Mouse (Mus musculus): ENCODE measurements around the gene Zfyve21. TPM values are rescaled to one million over a fixed set of nuclear protein-coding genes. Genes with fewer than 3 reads are reported as not detected.

Gene Zfyve21
- 100 to 1,000 TPM in 1 of 2 experiments, 10 to 100 TPM in 1; 84.6 to 101 TPM for total RNA-seq (2021)
- long read RNA-seq, experiment 1, transcript Zfyve21-201 (7 exons, 1,308 nt): major isoform, 78 of 99 reads
- long read RNA-seq, experiment 1, partial matches to known transcripts: 2 of 99 reads
- long read RNA-seq, experiment 1, other reads (novel, unspliced or antisense): 16 of 99 reads
- long read RNA-seq, experiment 2, transcript Zfyve21-207 (8 exons, 794 nt): minor isoform, 15 of 437 reads
- long read RNA-seq, experiment 2, transcript Zfyve21-201 (7 exons, 1,308 nt): major isoform, 358 of 437 reads
- long read RNA-seq, experiment 2, partial matches to known transcripts: 0 of 437 reads
- long read RNA-seq, experiment 2, other reads (novel, unspliced or antisense): 61 of 437 reads

GRCm38 (mm10) chr12:111813766-111814617, at the start of gene Zfyve21, which contains the start of gene Xrcc3:
Gene Zfyve21 (plus strand): TSS chr12:111814170.
Gene Xrcc3 (minus strand): TSS chr12:111813873.
- peak; percentile 86 to 89 for DNase-seq (ENCODE audit: low spot score in 2 of 2)

- no peak for DNase-seq (ENCODE audit: low spot score in 2 of 2)
Observed at GRCm38 (mm10) chr12:111766313-111767236, 47.4 kb upstream of the Zfyve21 start.

GRCm38 (mm10) chr12:111768322-111768928, 45.5 kb upstream of the Zfyve21 start:
- no peak for DNase-seq (ENCODE audit: low spot score in 2 of 2)

- DNase-seq (ENCODE audit: low spot score in 2 of 2): peak in 1 of 2 experiments; percentile 46
Observed at GRCm38 (mm10) chr12:111769306-111769705, 44.7 kb upstream of the Zfyve21 start.

GRCm38 (mm10) chr12:111769816-111770577, 44.0 kb upstream of the Zfyve21 start:
- DNase-seq (ENCODE audit: low spot score in 2 of 2): no peak

DNA sequence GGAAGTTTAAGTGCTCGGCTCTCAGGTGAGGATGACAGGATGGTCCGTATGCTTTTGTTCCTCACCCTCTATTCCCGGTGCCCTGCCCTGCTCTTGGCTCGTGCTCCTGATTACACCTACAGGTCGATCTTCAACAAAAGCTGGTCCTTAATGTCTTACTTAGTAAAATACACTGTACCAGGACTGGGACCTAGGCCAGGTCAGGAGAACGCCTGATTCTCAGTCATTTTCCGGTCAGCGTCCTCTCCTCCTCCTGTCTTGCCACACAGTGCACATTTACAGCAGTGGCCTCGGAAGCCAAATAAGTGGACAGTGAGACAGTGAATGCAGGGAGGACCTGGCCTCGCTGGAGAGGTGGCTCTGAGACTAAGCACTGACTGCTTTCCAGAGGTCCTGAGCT, 43.3 kb upstream of the Zfyve21 start:
- DNase-seq (ENCODE audit: low spot score in 2 of 2): no peak

DNA sequence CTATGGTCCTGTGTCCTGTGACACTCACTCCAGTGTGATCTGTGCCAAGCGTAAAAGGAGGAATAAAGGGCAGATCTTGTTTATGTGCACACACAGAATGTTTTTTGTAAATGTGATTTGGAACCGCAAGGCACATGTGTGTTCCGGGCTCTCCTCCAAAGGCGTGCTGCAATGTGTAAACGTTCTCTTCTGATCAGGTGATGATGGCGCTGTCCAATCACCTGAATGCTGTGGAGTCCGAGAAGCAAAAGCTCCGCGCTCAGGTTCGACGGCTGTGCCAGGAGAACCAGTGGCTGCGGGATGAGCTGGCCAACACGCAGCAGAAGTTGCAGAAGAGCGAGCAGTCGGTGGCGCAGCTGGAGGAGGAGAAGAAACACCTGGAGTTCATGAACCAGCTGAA, 39.8 kb upstream of the Zfyve21 start:
- no peak for DNase-seq (ENCODE audit: low spot score in 2 of 2)

GRCm38 (mm10) chr12:111774845-111775244, 39.1 kb upstream of the Zfyve21 start:
- no peak for DNase-seq (ENCODE audit: low spot score in 2 of 2)

DNA sequence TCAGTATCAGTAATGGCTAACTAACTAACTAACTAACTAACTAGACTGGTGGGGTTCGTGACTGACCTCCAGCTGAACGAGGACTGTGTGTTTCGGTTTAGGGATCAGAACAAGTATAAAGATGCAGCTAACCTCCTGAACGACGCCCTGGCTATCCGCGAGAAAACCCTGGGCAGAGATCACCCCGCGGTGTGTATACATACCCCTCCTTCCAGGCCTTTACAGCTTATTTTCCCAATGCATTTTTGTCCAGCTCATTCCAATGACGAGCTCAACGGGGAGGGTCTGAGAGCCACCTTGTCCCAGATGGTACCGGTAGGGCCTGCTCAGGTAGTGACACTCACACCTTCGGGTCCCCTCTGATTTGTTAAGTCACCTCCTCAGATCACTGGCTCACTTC, 36.1 kb upstream of the Zfyve21 start:
- no peak for DNase-seq (ENCODE audit: low spot score in 2 of 2)

GRCm38 (mm10) chr12:111779544-111779943, 34.4 kb upstream of the Zfyve21 start:
- DNase-seq (ENCODE audit: low spot score in 2 of 2): no peak

DNA sequence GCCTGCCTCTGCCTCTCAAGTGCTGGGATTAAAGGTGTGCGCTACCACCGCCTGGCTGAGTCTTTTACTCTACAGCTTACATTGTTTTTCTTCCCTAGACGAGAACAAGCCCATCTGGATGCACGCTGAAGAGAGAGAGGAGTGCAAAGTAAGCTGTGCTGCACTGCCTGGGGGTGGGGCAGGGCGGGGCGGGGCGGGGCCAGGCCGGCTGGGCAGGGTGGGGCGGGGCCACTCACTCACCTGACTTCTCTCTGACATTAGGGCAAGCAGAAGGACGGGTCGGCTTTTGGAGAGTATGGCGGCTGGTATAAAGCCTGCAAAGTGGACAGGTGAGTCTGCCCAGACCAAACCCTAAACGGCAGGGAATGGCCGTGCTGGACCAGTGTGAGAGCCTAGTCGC, 28.8 kb upstream of the Zfyve21 start:
- DNase-seq (ENCODE audit: low spot score in 2 of 2): no peak

- DNase-seq (ENCODE audit: low spot score in 2 of 2): no peak
Observed at GRCm38 (mm10) chr12:111787015-111787414, 27.0 kb upstream of the Zfyve21 start.

DNA sequence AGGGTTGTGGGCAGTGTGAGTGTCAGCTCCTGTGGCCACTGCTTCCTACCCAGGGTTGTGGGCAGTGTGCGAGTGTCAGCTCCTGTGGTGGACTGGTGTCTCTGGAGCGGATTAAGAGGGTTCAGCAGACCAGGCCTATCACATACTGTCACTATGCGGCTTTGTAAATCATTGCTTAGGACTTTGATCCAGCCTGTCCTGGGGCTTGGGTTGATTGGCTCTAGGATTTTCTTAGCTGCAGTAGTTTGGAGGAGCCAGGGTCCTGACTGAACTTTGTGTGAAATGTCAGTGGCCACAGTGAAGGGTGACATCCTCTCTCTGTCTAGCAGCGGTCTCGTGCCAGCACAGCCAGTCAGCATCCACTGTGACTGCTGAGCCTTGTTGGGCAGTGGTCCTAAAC, 23.9 kb upstream of the Zfyve21 start:
- no peak for DNase-seq (ENCODE audit: low spot score in 2 of 2)

DNA sequence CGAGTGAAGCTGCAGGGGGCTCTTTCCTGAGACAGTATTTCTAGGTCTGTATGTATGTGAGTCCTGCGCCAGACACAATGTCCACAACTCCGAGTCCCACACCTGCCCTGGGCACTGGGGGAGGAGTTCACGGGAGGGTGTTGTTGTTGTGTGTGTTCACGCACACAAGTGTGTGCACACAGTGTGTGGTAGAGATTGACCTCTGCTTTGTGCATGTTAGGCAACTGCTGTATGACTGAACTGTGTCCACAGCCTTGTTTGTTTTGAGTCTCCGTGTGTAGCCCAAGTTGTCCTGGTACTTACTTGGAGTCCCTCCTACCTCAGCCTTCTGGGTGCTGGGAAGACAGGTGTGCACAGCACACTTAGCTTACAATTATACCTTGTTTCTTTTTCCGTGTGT, 23.3 kb upstream of the Zfyve21 start:
- no peak for DNase-seq (ENCODE audit: low spot score in 2 of 2)

GRCm38 (mm10) chr12:111791474-111792104, 22.4 kb upstream of the Zfyve21 start:
- no peak for DNase-seq (ENCODE audit: low spot score in 2 of 2)

GRCm38 (mm10) chr12:111794102-111794501, 19.9 kb upstream of the Zfyve21 start:
- no peak for DNase-seq (ENCODE audit: low spot score in 2 of 2)

DNA sequence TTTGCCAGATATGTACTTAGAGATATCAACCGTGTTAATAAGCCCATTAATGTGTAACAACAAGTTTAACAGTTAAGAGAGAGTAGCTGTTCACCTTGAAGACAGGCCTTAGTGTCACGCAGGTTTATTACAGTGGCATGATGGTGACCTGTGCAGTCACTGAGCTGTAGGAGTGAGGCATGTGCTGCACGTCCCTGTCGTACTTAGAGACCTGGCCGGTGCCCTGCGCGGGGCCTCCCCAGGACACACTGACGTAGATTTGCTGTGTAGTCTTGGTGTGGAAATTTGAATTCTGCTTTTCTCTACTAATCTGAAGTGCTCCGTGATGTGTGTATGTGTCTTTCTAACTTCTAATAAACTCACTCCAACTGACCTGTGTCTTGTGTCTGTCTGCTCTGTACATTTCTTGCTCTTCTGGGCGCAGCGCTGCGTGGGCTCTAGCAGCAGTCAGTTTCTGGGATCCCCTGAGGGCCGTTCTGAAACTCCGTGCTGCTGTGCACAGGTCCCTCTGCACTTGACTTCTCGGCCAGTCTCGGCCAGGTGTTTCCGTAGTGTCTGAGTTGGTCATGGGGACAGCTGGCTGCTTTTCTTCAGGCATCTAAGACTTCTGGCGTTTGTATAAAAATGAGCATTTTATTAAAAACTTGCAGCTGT, 19.3 kb upstream of the Zfyve21 start:
- DNase-seq (ENCODE audit: low spot score in 2 of 2): no peak

- no peak for DNase-seq (ENCODE audit: low spot score in 2 of 2)
Observed at GRCm38 (mm10) chr12:111795180-111795895, 18.6 kb upstream of the Zfyve21 start.

Data from adrenal gland, adult 18-20 months (tissue).